Mouse (Mus musculus) E14TG2a.4 (cell line): ENCODE measurements around the gene Foxr1.
"Not testable (repeated sequence)": the region's sequence is repeated elsewhere in the genome, so short reads cannot be mapped to it uniquely, and the experiment has no call there.

Experiments
- H3K27me3 ChIP-seq: 2 replicates; pipeline ENCODE4 v1.6.1; 2014; ENCODE audit warnings: low read length, control low read depth; ENCODE audit not compliant: insufficient read depth
- H3K36me3 ChIP-seq: 2 replicates; pipeline ENCODE4 v1.6.1; 2014; ENCODE audit warnings: low read length, control low read depth; ENCODE audit not compliant: insufficient read depth
- H3K4me1 ChIP-seq: replicated peaks from 2 replicates; pipeline ENCODE4 v1.6.1; 2014; ENCODE audit warnings: low read depth, low read length, control low read depth
- H3K4me3 ChIP-seq: replicated peaks from 2 replicates; pipeline ENCODE4 v1.5.1; 2014; ENCODE audit warnings: mild to moderate bottlenecking, low read length
- H3K9me3 ChIP-seq: 2 replicates; pipeline ENCODE4 v1.6.1; 2014; ENCODE audit warnings: low read length, control low read depth
- CTCF ChIP-seq: conservative IDR thresholded peaks from 2 replicates; pipeline ENCODE4 v1.5.1; 2014; ENCODE audit warnings: low read length
- NANOG ChIP-seq: IDR thresholded peaks from 2 replicates; pipeline ENCODE4 v1.6.1; 2014; ENCODE audit warnings: borderline replicate concordance, low read length, mixed read lengths
- POU5F1 ChIP-seq: IDR thresholded peaks from 2 replicates; pipeline ENCODE4 v1.6.1; 2014; ENCODE audit warnings: low read length, borderline replicate concordance

Foxr1 gene

DNA sequence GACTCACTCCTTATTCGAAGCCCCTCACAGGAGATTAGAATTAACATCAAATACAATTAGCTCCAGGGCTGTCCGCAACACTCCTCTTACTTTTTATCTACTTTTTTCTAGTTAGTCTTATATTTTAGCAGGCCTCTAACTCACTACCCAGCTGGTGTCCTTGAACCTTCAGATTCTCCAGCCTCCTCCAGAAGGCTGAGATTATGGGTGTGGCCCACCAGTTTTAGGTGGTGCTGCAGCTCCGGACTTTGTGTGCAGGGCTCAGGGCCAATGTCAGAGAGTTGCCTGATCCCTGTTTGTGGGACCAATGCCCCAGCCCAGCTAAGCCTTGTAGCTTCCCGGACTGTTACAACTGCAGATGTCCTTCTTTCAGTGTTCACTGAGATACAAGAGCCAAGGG is 17.4 kb downstream of the Foxr1 start:
- Histone ChIP-seq H3K27me3 (no peaks in the 10 kb centered on the region), H3K4me3 (peak overlapping the region; percentile 55), H3K9me3 (no peaks in the 10 kb centered on the region), H3K4me1 (peaks cover 58% of the 10 kb centered on the region), H3K36me3 (peaks cover 12% of the 10 kb centered on the region)
- TF ChIP-seq CTCF (no peak), POU5F1 (no peak), NANOG (no peak)

DNA sequence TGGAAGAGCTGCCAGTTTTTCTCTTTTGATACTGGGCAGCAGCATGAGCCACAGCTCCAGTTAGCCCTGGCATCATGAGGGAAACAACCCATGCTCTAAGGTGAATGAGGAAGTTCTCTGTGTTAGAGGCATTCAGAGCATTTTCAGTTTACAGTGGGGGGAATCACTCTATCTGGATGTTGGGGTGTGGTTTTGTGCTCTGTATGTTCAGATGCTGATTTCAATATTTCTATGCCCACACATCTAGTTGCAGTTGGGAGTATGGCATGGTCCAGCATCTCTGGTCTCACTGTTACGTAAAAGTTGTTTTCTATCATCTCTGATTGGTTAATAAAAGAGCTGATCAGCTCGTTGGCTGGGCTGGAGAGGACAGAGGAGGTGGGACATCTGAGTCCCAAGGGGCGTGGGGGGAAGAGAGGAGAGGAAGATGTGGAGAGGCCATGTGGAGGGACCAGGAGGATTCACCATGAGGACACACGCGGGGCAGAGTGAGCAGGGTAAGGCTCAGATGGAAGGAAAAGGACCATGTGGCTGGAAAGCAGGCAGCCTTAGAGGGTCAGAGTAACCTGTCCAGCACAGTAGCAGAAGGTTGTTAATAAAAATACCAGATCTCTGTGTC is 20.5 kb downstream of the Foxr1 start:
- no peaks in the 10 kb centered on the region for H3K27me3 ChIP-seq
- H3K36me3 ChIP-seq: peaks cover 13% of the 10 kb centered on the region
- no peaks in the 10 kb centered on the region for H3K9me3 ChIP-seq
- peaks cover 69% of the 10 kb centered on the region for H3K4me1 ChIP-seq
- no peak for TF ChIP-seq CTCF
- H3K4me3 ChIP-seq: peak overlapping the region; percentile 75

DNA sequence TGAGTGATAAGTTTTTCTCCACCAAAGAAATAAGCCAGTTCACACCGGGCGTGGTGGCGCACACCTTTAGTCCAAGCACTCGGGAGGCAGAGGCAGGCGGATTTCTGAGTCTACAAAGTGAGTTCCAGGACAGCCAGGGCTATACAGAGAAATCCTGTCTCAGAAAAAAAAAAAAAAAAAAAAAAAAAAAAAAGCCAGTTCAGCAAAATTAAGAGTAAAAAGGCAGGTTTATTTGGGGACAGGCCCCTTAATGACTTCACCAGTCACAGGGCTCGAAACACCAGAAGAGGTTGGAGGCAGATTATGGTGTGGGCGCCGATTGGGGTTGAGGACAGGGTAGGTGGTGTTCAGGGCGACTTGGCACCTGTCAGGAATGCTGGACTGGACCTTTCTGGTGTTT is 21.2 kb downstream of the Foxr1 start:
- Histone ChIP-seq H3K4me1 (peaks cover 63% of the 10 kb centered on the region), H3K36me3 (peaks cover 17% of the 10 kb centered on the region), H3K4me3 (peak overlapping the region; percentile 75)
- H3K27me3 ChIP-seq, H3K9me3 ChIP-seq: not testable (repeated sequence)

DNA sequence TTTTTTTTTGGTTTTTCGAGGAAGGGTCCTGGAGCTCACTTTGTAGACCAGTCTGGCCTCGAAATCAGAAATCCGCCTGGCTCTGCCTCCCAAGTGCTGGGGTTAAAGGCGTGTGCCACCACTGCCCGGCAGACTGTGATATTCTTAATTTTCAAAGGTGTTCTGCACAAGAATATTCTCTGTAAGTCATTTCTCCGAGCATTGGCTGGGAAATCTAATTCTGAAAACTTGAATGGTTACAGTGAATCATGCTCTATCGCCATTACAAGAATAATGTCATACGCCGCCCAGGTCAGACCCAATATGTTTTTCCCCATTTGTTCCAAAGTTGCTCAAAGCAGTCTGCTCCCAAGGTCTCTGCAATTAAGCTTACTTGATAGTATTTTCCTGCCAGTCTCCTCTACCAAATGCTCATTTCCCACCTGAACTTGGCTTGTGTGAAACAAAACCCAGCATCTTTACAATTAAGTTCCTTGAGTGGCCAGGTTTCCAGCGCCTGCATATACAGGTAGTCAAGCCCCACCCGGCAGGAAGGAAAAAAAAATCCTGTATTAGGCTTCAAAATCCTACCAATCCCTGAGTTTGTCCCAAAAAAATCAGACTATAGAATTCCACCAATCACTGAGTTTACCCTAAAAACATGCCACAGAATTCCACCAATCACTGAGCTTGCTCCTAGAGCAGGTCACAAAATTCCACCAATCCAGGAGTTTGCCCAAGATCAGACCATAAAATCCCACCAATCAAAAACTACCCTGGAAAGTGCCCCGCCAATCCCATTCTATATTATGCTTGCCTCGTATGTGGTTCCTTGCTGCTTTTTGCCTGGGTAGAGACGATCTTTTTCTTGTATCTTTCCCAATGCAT is 22.2 kb downstream of the Foxr1 start, which contains the start of gene Ccdc84:
Gene Ccdc84 (minus strand): TSS at position 51 of the 867 bp plus-strand sequence.
- Histone ChIP-seq H3K4me1 (peaks cover 55% of the 10 kb centered on the region), H3K36me3 (peaks cover 27% of the 10 kb centered on the region), H3K27me3 (no peaks in the 10 kb centered on the region), H3K9me3 (no peaks in the 10 kb centered on the region), H3K4me3 (peak within 1 kb of the TSS; percentile 95)
- no peak for TF ChIP-seq POU5F1
- no peak for TF ChIP-seq CTCF
- TF ChIP-seq NANOG: no peak

DNA sequence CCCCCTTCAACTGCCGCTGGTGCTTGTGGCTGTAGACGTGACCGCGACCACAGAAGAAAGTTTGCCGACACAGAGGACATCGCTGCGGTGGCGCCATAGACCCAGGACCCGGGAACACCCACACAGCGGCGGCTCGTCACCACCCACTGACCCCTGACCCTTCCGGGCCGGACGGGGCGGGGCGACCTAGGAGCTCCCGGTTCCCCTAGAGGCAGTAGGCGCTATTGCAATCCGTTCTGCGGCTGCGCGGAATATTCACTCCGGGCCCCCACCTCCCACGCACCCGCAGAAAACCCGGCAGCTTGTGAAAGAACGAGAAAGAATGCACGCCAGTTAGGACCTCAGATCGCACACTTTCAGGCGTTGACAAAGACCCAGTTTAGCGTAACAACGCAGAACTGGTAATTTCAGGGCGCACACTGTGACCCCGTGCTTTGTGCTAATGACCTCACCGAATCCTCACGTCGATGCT is 23.0 kb downstream of the Foxr1 start:
- TF ChIP-seq POU5F1 (no peak), CTCF (peak; percentile 68), NANOG (no peak)
- Histone ChIP-seq H3K36me3 (peaks cover 35% of the 10 kb centered on the region), H3K9me3 (no peaks in the 10 kb centered on the region), H3K27me3 (no peaks in the 10 kb centered on the region), H3K4me1 (peaks cover 52% of the 10 kb centered on the region), H3K4me3 (peak overlapping the region; percentile 95)

DNA sequence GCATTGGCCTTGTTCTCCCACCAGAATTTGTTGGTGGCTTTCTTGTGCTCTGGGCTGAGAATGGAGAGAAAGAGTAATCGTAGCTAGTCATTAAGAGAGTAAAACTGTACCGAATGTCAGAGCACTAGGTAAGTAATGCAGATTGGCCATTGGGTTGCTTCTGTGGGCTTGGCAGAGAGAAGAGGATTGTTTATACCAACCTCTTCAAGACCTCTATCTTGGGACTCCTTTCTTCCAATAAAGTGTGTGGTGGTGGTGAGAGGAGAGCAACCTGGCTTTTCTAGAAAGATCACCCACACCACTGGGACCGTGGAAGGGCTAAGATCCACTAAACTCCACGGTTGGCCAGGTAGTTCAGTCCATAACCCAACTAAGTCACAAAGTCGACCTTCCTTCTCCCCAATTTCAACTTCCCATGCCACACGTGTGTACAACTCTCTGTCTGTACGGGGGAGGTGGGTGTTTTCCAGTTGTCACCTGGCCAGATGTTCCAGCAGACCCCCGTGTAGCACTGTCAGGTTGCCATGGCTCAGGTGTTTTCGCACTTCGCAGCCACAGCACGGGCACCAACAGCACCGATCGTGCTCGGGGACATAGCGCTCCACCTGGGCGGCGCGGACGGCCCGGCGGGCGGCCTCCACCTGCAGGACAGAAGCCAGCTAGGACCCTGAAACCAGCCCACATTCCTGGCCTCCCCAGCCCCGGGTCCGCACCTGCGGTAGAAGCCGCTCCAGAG is 23.6 kb downstream of the Foxr1 start:
- H3K27me3 ChIP-seq: no peaks in the 10 kb centered on the region
- H3K4me3 ChIP-seq: peak overlapping the region; percentile 95
- no peaks in the 10 kb centered on the region for H3K9me3 ChIP-seq
- TF ChIP-seq NANOG (no peak), CTCF (no peak), POU5F1 (no peak)
- H3K4me1 ChIP-seq: peaks cover 55% of the 10 kb centered on the region
- peaks cover 41% of the 10 kb centered on the region for H3K36me3 ChIP-seq

GRCm38 (mm10) chr9:44412781-44413180 is 28.2 kb downstream of the Foxr1 start:
- Histone ChIP-seq H3K36me3 (peaks cover 84% of the 10 kb centered on the region), H3K27me3 (no peaks in the 10 kb centered on the region), H3K4me1 (peaks cover 55% of the 10 kb centered on the region), H3K4me3 (no peak overlapping the region), H3K9me3 (no peaks in the 10 kb centered on the region)
- TF ChIP-seq POU5F1 (no peak), CTCF (no peak), NANOG (no peak)

DNA sequence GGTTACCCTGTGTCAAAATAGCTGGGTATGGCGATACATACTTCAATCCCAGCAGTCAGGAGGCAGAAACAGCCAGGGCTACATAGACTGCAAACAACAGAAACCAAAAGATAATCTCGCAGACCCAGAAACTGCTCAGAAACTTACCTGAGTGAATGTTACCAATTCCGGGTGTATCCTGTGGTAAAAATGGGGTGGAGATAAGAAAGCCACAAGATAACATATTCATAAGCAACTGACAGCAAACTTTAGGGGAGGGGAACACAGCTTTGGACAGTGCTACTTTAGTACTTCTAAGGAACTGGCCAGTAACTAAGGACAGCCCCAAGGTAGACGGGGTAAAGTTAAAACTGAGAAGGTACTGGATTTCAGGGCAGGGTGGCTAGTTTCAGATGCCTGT is 28.6 kb downstream of the Foxr1 start:
- H3K4me1 ChIP-seq: peaks cover 54% of the 10 kb centered on the region
- H3K9me3 ChIP-seq: no peaks in the 10 kb centered on the region
- peaks cover 84% of the 10 kb centered on the region for H3K36me3 ChIP-seq
- TF ChIP-seq POU5F1 (no peak), CTCF (no peak), NANOG (no peak)
- no peaks in the 10 kb centered on the region for H3K27me3 ChIP-seq
- H3K4me3 ChIP-seq: no peak overlapping the region

- H3K27me3 ChIP-seq: no peaks in the 10 kb centered on the region
- H3K9me3 ChIP-seq: no peaks in the 10 kb centered on the region
- TF ChIP-seq POU5F1: no peak
- peaks cover 50% of the 10 kb centered on the region for H3K4me1 ChIP-seq
- no peak overlapping the region for H3K4me3 ChIP-seq
- H3K36me3 ChIP-seq: peaks cover 84% of the 10 kb centered on the region
Observed at GRCm38 (mm10) chr9:44411601-44412130, 29.3 kb downstream of the Foxr1 start.
